Mouse (Mus musculus): Measurements from ENCODE around the gene Disp2. TPM values are rescaled to one million over a fixed set of nuclear protein-coding genes. Genes with fewer than 3 reads are reported as not detected.

The Disp2 gene
- polyA plus RNA-seq, 1 experiment from 2014 or later = 18.0 TPM

GRCm38 (mm10) chr2:118744621-118745020, 34.9 kb upstream of the Disp2 start:
- ATAC-seq = no peak
- 8% methylated on average over 7 of the region's 7 CpGs for WGBS
- no peak overlapping the region for H3K4me3 ChIP-seq (ENCODE audit: low read depth, low read length)

GRCm38 (mm10) chr2:118745232-118745884, 34.2 kb upstream of the Disp2 start, which contains the start of gene Inafm2:
Gene Inafm2 (plus strand): TSS chr2:118745758.
- H3K4me1 ChIP-seq (ENCODE audit: control insufficient read depth, insufficient read depth, low read length) = peaks cover 19% of the 10 kb centered on the region; the same call in 1 of the 2 replicates
- H3K27ac ChIP-seq (ENCODE audit: low read depth, low read length) = peak within 1 kb of the TSS; percentile 63
- H3K9ac ChIP-seq (ENCODE audit: low read length) = peak within 1 kb of the TSS; percentile 89
- H3K36me3 ChIP-seq (ENCODE audit: control insufficient read depth, insufficient read depth, low read length) = no peaks in the 10 kb centered on the region
- no peaks in the 10 kb centered on the region for H3K9me3 ChIP-seq (replicated peaks; ENCODE audit: control insufficient read depth, low read length)
- H3K4me2 ChIP-seq (ENCODE audit: low read length) = peak within 1 kb of the TSS; percentile 96
- peak; percentile 97 for DNase-seq (ENCODE audit: low spot score)
- peaks cover 2% of the 10 kb centered on the region; the same call in 1 of the 2 replicates for H3K27me3 ChIP-seq (replicated peaks; ENCODE audit: control insufficient read depth, insufficient read depth, low read length)
- under 1% methylated on average over 55 of the region's 57 CpGs for WGBS
- peak within 1 kb of the TSS; percentile 81 for H3K4me3 ChIP-seq (ENCODE audit: low read depth, low read length)
- ATAC-seq = peak; percentile 95

More at GRCm38 (mm10) chr2:118744621-118745020, 34.9 kb upstream of the Disp2 start:
- Histone ChIP-seq H3K4me2 (ENCODE audit: low read length) (peak overlapping the region; percentile 96), H3K9me3 (replicated peaks; ENCODE audit: control insufficient read depth, low read length) (no peaks in the 10 kb centered on the region), H3K36me3 (ENCODE audit: control insufficient read depth, insufficient read depth, low read length) (no peaks in the 10 kb centered on the region), H3K4me1 (ENCODE audit: control insufficient read depth, insufficient read depth, low read length) (peaks cover 17% of the 10 kb centered on the region; the same call in 1 of the 2 replicates), H3K27me3 (replicated peaks; ENCODE audit: control insufficient read depth, insufficient read depth, low read length) (peaks cover 2% of the 10 kb centered on the region; the same call in 1 of the 2 replicates), H3K27ac (ENCODE audit: low read depth, low read length) (no peak overlapping the region), H3K9ac (ENCODE audit: low read length) (no peak overlapping the region)
- no peak for DNase-seq (ENCODE audit: low spot score)

DNA sequence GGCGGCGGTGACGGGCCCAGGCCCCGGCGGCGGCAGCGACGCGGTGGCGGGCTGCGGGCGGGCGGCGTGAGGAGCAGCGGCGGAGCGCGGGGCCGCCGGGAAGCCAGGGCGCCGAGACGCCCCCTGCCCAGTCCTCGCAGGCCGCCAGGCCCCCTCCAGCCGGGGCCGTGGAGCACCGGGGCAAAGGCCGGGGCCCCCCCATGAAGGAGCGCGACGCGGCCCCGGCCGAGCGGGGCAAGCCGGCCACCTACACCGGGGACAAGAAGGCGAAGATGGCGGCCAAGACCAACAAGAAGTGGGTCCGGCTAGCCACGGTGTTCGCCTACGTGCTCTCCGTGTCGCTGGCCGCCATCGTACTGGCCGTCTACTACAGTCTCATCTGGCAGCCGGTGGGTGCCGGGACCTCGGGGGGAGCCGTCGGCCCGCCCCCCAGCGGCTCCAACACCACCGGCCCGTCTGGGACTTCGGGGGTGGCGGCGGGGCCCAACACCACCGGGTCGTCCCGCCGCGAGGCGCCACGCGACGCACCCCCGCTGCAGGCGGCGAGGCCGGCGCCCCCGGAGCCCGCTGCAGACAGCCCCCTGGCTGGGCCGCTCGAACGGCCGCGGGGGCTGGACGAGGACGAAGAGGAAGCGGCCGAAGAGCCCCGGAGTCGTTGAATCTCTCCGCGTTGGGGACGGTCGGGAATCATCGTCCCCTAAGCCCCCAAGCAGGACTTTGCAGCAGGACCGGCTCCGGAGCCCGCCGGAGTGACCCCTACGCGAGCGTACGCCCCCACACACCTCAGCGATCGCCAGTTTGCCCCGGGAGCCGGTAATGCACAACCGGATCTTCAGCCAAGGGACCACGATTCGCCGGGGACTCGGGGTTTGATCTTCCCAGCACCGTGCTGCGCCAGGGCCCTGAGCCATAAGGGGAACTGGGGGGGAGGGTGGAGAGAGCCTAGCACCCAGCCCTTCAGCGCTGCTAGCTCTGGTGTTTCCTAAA, 33.3 kb upstream of the Disp2 start:
- Histone ChIP-seq H3K9ac (ENCODE audit: low read length) (peak overlapping the region; percentile 89), H3K4me1 (ENCODE audit: control insufficient read depth, insufficient read depth, low read length) (peaks cover 19% of the 10 kb centered on the region; the same call in 1 of the 2 replicates), H3K9me3 (replicated peaks; ENCODE audit: control insufficient read depth, low read length) (no peaks in the 10 kb centered on the region), H3K27ac (ENCODE audit: low read depth, low read length) (peak overlapping the region; percentile 63), H3K4me3 (ENCODE audit: low read depth, low read length) (peak overlapping the region; percentile 81), H3K36me3 (ENCODE audit: control insufficient read depth, insufficient read depth, low read length) (no peaks in the 10 kb centered on the region; the same call in 1 of the 2 replicates), H3K27me3 (replicated peaks; ENCODE audit: control insufficient read depth, insufficient read depth, low read length) (peaks cover 2% of the 10 kb centered on the region; the same call in 1 of the 2 replicates), H3K4me2 (ENCODE audit: low read length) (peak overlapping the region; percentile 96)
- ATAC-seq (peak; percentile 41), DNase-seq (ENCODE audit: low spot score) (no peak)
- under 1% methylated on average over 98 of the region's 113 CpGs for WGBS

GRCm38 (mm10) chr2:118747301-118747960, 32.1 kb upstream of the Disp2 start:
- WGBS = 33% methylated on average over 10 of the region's 10 CpGs
- peaks cover 3% of the 10 kb centered on the region; the same call in 1 of the 2 replicates for H3K36me3 ChIP-seq (ENCODE audit: control insufficient read depth, insufficient read depth, low read length)
- peaks cover 2% of the 10 kb centered on the region; the same call in 1 of the 2 replicates for H3K27me3 ChIP-seq (replicated peaks; ENCODE audit: control insufficient read depth, insufficient read depth, low read length)
- peaks cover 19% of the 10 kb centered on the region; the same call in 1 of the 2 replicates for H3K4me1 ChIP-seq (ENCODE audit: control insufficient read depth, insufficient read depth, low read length)
- no peak overlapping the region; the same call in 1 of the 2 replicates for H3K9ac ChIP-seq (ENCODE audit: low read length)
- no peak overlapping the region for H3K27ac ChIP-seq (ENCODE audit: low read depth, low read length)
- no peak for ATAC-seq
- H3K9me3 ChIP-seq (replicated peaks; ENCODE audit: control insufficient read depth, low read length) = no peaks in the 10 kb centered on the region
- peak overlapping the region; percentile 96 for H3K4me2 ChIP-seq (ENCODE audit: low read length)
- peak overlapping the region; percentile 81 for H3K4me3 ChIP-seq (ENCODE audit: low read depth, low read length)
- DNase-seq (ENCODE audit: low spot score) = peak; percentile 61

DNA sequence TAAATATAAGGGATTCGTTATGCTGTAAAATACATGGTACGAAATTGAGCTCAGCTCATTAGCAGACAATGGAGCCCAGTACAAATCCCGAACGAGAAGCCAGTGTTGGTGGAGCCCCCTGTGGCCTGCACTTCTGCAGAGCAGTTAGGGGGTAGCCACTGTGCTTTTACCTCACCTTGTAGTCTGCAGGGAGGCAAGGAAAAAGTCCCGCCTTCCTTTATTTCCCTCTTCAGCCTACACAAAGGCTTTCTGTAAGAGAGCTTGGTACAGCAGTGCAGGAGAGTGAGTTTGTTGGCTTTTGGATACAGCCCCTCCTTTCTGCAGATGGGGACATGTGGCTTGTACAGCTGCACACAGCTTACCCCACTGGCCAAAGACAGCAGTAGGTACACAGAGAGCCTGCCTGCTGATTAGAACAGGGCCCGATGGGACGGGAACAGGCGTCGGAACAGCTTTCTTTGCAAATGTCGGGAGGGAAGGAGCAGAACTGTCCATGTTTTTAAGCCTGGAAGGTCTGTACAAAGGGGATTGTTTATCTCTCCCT, 30.1 kb upstream of the Disp2 start:
- H3K36me3 ChIP-seq (ENCODE audit: control insufficient read depth, insufficient read depth, low read length) = peaks cover 3% of the 10 kb centered on the region; the same call in 1 of the 2 replicates
- ATAC-seq = no peak
- H3K27ac ChIP-seq (ENCODE audit: low read depth, low read length) = no peak overlapping the region
- peaks cover 19% of the 10 kb centered on the region; the same call in 1 of the 2 replicates for H3K4me1 ChIP-seq (ENCODE audit: control insufficient read depth, insufficient read depth, low read length)
- H3K9ac ChIP-seq (ENCODE audit: low read length) = 0 out of 2 replicates have a peak overlapping the region, but pooled peaks have one; percentile 6
- DNase-seq (ENCODE audit: low spot score) = no peak
- no peak overlapping the region for H3K4me3 ChIP-seq (ENCODE audit: low read depth, low read length)
- 4% methylated on average over 10 of the region's 10 CpGs for WGBS
- H3K9me3 ChIP-seq (replicated peaks; ENCODE audit: control insufficient read depth, low read length) = no peaks in the 10 kb centered on the region
- peak overlapping the region; percentile 16; the same call in 1 of the 2 replicates for H3K4me2 ChIP-seq (ENCODE audit: low read length)
- H3K27me3 ChIP-seq (replicated peaks; ENCODE audit: control insufficient read depth, insufficient read depth, low read length) = peaks cover 1% of the 10 kb centered on the region; the same call in 1 of the 2 replicates

GRCm38 (mm10) chr2:118750476-118750875, 29.0 kb upstream of the Disp2 start:
- DNase-seq (ENCODE audit: low spot score) (no peak), ATAC-seq (no peak)
- H3K4me3 ChIP-seq (ENCODE audit: low read depth, low read length) = no peak overlapping the region
- H3K36me3 ChIP-seq (ENCODE audit: control insufficient read depth, insufficient read depth, low read length) = peaks cover 3% of the 10 kb centered on the region; the same call in 1 of the 2 replicates
- no peak overlapping the region for H3K4me2 ChIP-seq (ENCODE audit: low read length)
- no peaks in the 10 kb centered on the region for H3K9me3 ChIP-seq (replicated peaks; ENCODE audit: control insufficient read depth, low read length)
- H3K27me3 ChIP-seq (replicated peaks; ENCODE audit: control insufficient read depth, insufficient read depth, low read length) = no peaks in the 10 kb centered on the region
- peaks cover 13% of the 10 kb centered on the region; the same call in 1 of the 2 replicates for H3K4me1 ChIP-seq (ENCODE audit: control insufficient read depth, insufficient read depth, low read length)
- no peak overlapping the region for H3K27ac ChIP-seq (ENCODE audit: low read depth, low read length)
- H3K9ac ChIP-seq (ENCODE audit: low read length) = no peak overlapping the region
- WGBS = 81% methylated on average over 8 of the region's 8 CpGs

GRCm38 (mm10) chr2:118751896-118752791, 27.4 kb upstream of the Disp2 start:
- Histone ChIP-seq H3K27ac (ENCODE audit: low read depth, low read length) (no peak overlapping the region), H3K9ac (ENCODE audit: low read length) (no peak overlapping the region)
- 65% methylated on average over 16 of the region's 16 CpGs for WGBS

More at GRCm38 (mm10) chr2:118751896-118752791, 27.4 kb upstream of the Disp2 start:
- no peaks in the 10 kb centered on the region for H3K27me3 ChIP-seq (replicated peaks; ENCODE audit: control insufficient read depth, insufficient read depth, low read length)
- H3K9me3 ChIP-seq (replicated peaks; ENCODE audit: control insufficient read depth, low read length) = no peaks in the 10 kb centered on the region
- H3K4me2 ChIP-seq (ENCODE audit: low read length) = no peak overlapping the region
- peaks cover 13% of the 10 kb centered on the region; the same call in 1 of the 2 replicates for H3K4me1 ChIP-seq (ENCODE audit: control insufficient read depth, insufficient read depth, low read length)
- DNase-seq (ENCODE audit: low spot score) = no peak
- no peak for ATAC-seq
- peaks cover 3% of the 10 kb centered on the region; the same call in 1 of the 2 replicates for H3K36me3 ChIP-seq (ENCODE audit: control insufficient read depth, insufficient read depth, low read length)
- no peak overlapping the region for H3K4me3 ChIP-seq (ENCODE audit: low read depth, low read length)
